Mouse (Mus musculus) kidney, adult 2 months (tissue): ENCODE data around the gene Hist1h2bk.

Source experiments
- CTCF ChIP-seq: fragments of 200-500 bp; conservative IDR thresholded peaks from 2 replicates; pipeline ENCODE4 v1.5.1; 2011; ENCODE audit warnings: low read depth, mild to moderate bottlenecking, control low read depth, low read length, moderate library complexity, mixed read lengths; ENCODE audit not compliant: insufficient read depth, insufficient read length
- POLR2A ChIP-seq: fragments of 200-500 bp; IDR thresholded peaks from one replicate; pipeline ENCODE4 v1.6.1; 2011; ENCODE audit warnings: low read depth, low read length, control low read depth

DNA sequence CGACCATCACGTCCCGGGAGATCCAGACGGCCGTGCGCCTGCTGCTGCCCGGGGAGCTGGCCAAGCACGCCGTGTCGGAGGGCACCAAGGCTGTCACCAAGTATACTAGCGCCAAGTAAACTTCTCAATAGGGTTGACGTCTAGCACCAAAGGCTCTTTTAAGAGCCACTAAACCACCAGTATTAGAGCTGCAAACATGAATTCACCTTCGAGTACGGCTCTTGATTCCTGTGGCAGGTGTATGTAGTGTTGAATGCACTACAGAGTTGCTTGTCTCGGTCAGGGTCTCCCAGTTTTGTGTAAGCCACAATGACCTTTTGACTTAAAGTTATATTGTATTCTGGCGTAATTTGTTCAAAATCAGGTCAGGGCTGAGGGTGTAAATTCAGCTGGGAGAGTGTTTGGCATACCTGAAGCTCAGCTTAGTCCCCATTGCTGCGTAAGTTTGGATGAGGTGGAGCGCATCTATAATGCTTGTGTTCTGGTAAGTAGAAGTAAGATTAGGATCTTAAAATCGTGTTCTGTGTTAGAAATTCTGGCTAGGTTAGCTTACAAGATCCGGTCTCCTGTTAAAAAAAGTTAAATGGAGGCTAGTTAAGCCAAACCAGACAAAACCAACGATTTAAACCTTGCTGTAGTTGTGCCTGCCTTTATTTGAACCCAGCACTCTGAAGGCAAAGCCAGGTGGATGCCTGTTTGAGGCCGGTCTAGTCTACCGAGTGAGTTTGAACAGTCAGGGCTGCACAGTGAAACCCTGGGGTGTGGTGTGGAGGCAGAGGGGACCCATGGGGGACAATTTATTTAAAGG, 683 bp downstream of the Hist1h2bk start:
- TF ChIP-seq POLR2A = no peak
- TF ChIP-seq CTCF = no peak
